Mouse (Mus musculus) ES-Bruce4 (cell line): Measurements from ENCODE around the gene Tcte2. TPM values are rescaled to one million over a fixed set of nuclear protein-coding genes. Genes with fewer than 3 reads are reported as not detected.
A peak's percentile ranks its signal among the peaks of the same experiment; 100 is the strongest.
"Not testable (repeated sequence)": the region's sequence is repeated elsewhere in the genome, so short reads cannot be mapped to it uniquely, and the experiment has no call there.

ENCODE experiments used
- H3K27ac ChIP-seq: 2 replicates; pipeline ENCODE4 v1.5.1; 2012; ENCODE audit warnings: low read length, inconsistent platforms; ENCODE audit not compliant: insufficient read depth
- H3K27me3 ChIP-seq: 2 replicates; pipeline ENCODE4 v1.6.1; 2012; ENCODE audit warnings: mild to moderate bottlenecking, low read length, inconsistent platforms; ENCODE audit not compliant: control insufficient read depth, poor library complexity, insufficient read depth, severe bottlenecking
- H3K36me3 ChIP-seq: 2 replicates; pipeline ENCODE4 v1.6.1; 2012; ENCODE audit warnings: inconsistent platforms, mild to moderate bottlenecking, low read length, moderate library complexity; ENCODE audit not compliant: control insufficient read depth, poor library complexity, insufficient read depth, severe bottlenecking
- H3K4me1 ChIP-seq: one replicate; pipeline ENCODE4 v1.8.1; 2011; ENCODE audit warnings: low read length; ENCODE audit not compliant: control insufficient read depth, insufficient read depth
- H3K4me3 ChIP-seq: 2 replicates; pipeline ENCODE4 v1.5.1; 2011; ENCODE audit warnings: low read depth, mild to moderate bottlenecking, low read length
- H3K9ac ChIP-seq: 2 replicates; pipeline ENCODE4 v1.6.1; 2012; ENCODE audit warnings: low read depth, mild to moderate bottlenecking, inconsistent platforms; ENCODE audit not compliant: poor library complexity, severe bottlenecking
- H3K9me3 ChIP-seq: replicated peaks from 2 replicates; pipeline ENCODE4 v1.6.1; 2012; ENCODE audit warnings: mild to moderate bottlenecking, low read length, inconsistent platforms; ENCODE audit not compliant: control insufficient read depth, poor library complexity, insufficient read depth, severe bottlenecking
- CTCF ChIP-seq: IDR thresholded peaks from one replicate; pipeline ENCODE4 v1.8.1; 2011; ENCODE audit warnings: low read depth, low read length
- EP300 ChIP-seq: IDR thresholded peaks from 2 replicates; pipeline ENCODE4 v1.6.1; 2011; ENCODE audit warnings: low read depth, low read length; ENCODE audit not compliant: insufficient read depth
- POLR2A ChIP-seq: IDR thresholded peaks from one replicate; pipeline ENCODE4 v1.8.1; 2011; ENCODE audit warnings: low read length; ENCODE audit not compliant: insufficient read depth
- polyA plus RNA-seq: library from polyadenylated mRNA; stranded (reverse); fragments of >200 nt; gene quantifications from 2 replicates; pipeline ENCODE4 v1.2.4, GENCODE M21; 2011; ENCODE audit warnings: low read depth; ENCODE audit not compliant: missing spikeins, insufficient read depth, insufficient read length

The Tcte2 gene
- 8.2 and 8.3 TPM in 2 replicates for polyA plus RNA-seq

GRCm38 (mm10) chr17:13761179-13761913, at the start of gene Tcte2:
Gene Tcte2 (minus strand): TSS chr17:13761825.
- peaks cover 2% of the 10 kb centered on the region for H3K4me1 ChIP-seq
- H3K4me3 ChIP-seq: peak within 1 kb of the TSS; percentile 96
- H3K27ac ChIP-seq: no peak within 1 kb of the TSS
- no peaks in the 10 kb centered on the region for H3K36me3 ChIP-seq
- no peaks in the 10 kb centered on the region for H3K9me3 ChIP-seq
- no peaks in the 10 kb centered on the region for H3K27me3 ChIP-seq
- H3K9ac ChIP-seq: peak within 1 kb of the TSS; percentile 93
- TF ChIP-seq EP300 (no peak), POLR2A (no peak), CTCF (no peak)

GRCm38 (mm10) chr17:13806016-13806415, 44.4 kb upstream of the Tcte2 start:
- peaks cover 24% of the 10 kb centered on the region for H3K36me3 ChIP-seq
- H3K9me3 ChIP-seq: no peaks in the 10 kb centered on the region
- no peaks in the 10 kb centered on the region for H3K4me1 ChIP-seq
- TF ChIP-seq POLR2A: no peak
- TF ChIP-seq CTCF: no peak
- no peak for TF ChIP-seq EP300
- H3K9ac ChIP-seq: no peak overlapping the region
- no peaks in the 10 kb centered on the region for H3K27me3 ChIP-seq
- H3K27ac ChIP-seq: no peak overlapping the region
- H3K4me3 ChIP-seq: no peak overlapping the region

DNA sequence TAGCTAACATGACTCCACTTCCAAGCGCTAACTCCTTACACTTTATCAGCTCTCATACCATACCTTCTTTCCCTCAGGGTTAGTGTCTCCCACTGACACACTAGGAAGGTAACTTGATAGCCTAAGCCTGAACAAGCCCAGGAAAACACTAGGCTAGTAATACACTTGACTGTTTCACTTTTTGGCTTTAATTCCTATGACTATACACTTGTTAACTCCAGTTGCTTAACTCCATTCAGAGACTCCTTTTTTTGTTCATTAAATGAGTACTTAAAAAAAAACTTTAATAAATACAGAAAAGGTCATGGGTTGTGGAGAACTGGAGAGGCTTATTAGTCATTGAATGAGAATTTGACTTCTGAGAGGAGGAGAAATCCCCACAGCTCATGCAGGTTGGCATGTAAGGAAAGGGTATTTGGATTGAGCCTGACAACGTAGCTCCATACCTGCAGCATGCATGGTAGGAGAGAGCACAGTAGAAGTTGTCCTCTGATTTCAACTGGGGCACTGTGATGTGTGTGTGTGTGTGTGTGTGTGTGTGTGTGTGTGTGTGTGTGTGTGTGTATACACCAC, 41.3 kb upstream of the Tcte2 start:
- H3K9ac ChIP-seq: no peak overlapping the region
- peaks cover 12% of the 10 kb centered on the region for H3K36me3 ChIP-seq
- H3K9me3 ChIP-seq: no peaks in the 10 kb centered on the region
- H3K4me1 ChIP-seq: no peaks in the 10 kb centered on the region
- H3K27ac ChIP-seq: no peak overlapping the region
- no peaks in the 10 kb centered on the region for H3K27me3 ChIP-seq
- no peak overlapping the region for H3K4me3 ChIP-seq
- TF ChIP-seq POLR2A (no peak), CTCF (no peak), EP300 (no peak)

GRCm38 (mm10) chr17:13797691-13798090, 36.1 kb upstream of the Tcte2 start:
- Histone ChIP-seq H3K9me3 (no peaks in the 10 kb centered on the region), H3K4me3 (no peak overlapping the region), H3K4me1 (no peaks in the 10 kb centered on the region), H3K9ac (no peak overlapping the region), H3K27me3 (no peaks in the 10 kb centered on the region), H3K36me3 (no peaks in the 10 kb centered on the region), H3K27ac (no peak overlapping the region)
- TF ChIP-seq EP300: no peak
- TF ChIP-seq POLR2A: no peak
- TF ChIP-seq CTCF: no peak

DNA sequence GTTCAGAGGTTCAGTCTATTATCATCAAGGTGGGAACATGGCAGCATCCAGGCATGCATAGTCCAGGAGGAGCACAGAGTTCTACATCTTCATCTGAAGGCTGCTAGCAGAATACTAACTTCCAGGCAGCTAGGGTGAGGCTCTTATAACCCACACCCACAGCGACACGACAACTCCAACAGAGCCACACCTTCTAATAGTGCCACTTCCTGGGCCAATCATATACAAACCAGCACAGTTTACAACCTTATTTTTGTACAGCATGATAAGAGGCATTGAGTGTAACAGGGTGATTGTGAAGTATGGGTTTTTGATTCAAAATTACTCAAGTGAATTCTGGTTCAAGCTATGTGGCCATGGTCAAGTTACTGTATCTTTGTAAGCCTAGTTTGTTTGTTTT, 28.4 kb upstream of the Tcte2 start:
- not testable (repeated sequence) for H3K4me3 ChIP-seq, H3K4me1 ChIP-seq, H3K36me3 ChIP-seq, H3K9ac ChIP-seq, H3K9me3 ChIP-seq, H3K27ac ChIP-seq, H3K27me3 ChIP-seq

DNA sequence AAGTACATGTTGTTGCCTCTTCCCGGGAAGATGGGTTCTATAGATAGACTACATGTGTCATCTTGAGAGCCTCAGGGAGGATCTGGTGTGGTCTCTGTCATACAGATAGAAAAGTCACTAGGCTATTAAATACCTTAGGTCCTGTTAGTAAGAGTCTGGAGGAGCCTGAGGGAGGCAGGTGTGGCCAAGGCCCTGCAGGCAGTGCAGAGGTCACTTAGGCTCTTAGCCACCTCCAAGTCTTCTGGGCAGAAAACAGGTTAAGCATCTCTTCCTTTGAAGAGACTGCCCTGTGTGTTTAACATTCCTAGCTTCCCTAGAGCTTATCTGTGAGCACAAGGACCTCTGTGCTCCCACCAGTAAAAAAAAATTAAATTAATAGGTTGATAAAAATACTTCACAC, 21.8 kb upstream of the Tcte2 start:
- Histone ChIP-seq H3K27ac (no peak overlapping the region), H3K36me3 (no peaks in the 10 kb centered on the region), H3K27me3 (no peaks in the 10 kb centered on the region), H3K9me3 (no peaks in the 10 kb centered on the region), H3K9ac (no peak overlapping the region), H3K4me3 (no peak overlapping the region), H3K4me1 (no peaks in the 10 kb centered on the region)
- TF ChIP-seq CTCF (no peak), EP300 (no peak), POLR2A (no peak)
